Mouse (Mus musculus) heart, embryonic 15.5 days (tissue): ENCODE data around the gene Trim44. TPM values are rescaled to one million over a fixed set of nuclear protein-coding genes. Genes with fewer than 3 reads are reported as not detected.

ENCODE experiments used
- ATAC-seq: fragments of 200-750 bp; cut with Nextera tagmentation; replicated peaks from 2 replicates; pipeline ENCODE4 v1.8.0; 2017; ENCODE audit warnings: low read depth, moderate TSS enrichment; ENCODE audit not compliant: insufficient number of reproducible peaks, insufficient read depth, low FRiP score
- H3K27ac ChIP-seq: fragments of 300-500 bp; sonication (generic); 2 replicates; pipeline ENCODE4 v1.5.1; 2015; ENCODE audit warnings: mild to moderate bottlenecking, inconsistent platforms
- H3K27me3 ChIP-seq: fragments of 300-500 bp; sonication (generic); 2 replicates; pipeline ENCODE4 v1.6.1; 2015; ENCODE audit warnings: inconsistent platforms
- H3K36me3 ChIP-seq: fragments of 300-500 bp; sonication (generic); 2 replicates; pipeline ENCODE4 v1.6.1; 2015; ENCODE audit warnings: mild to moderate bottlenecking, inconsistent platforms
- H3K4me1 ChIP-seq: fragments of 300-500 bp; sonication (generic); replicated peaks from 2 replicates; pipeline ENCODE4 v1.6.1; 2015; ENCODE audit warnings: inconsistent platforms
- H3K4me2 ChIP-seq: fragments of 300-500 bp; sonication (generic); 2 replicates; pipeline ENCODE4 v1.6.1; 2015; ENCODE audit warnings: inconsistent platforms, mild to moderate bottlenecking, moderate library complexity
- H3K4me3 ChIP-seq: fragments of 300-500 bp; sonication (generic); 2 replicates; pipeline ENCODE4 v1.5.1; 2015; ENCODE audit warnings: mild to moderate bottlenecking, inconsistent platforms
- H3K9ac ChIP-seq: fragments of 300-500 bp; sonication (generic); 2 replicates; pipeline ENCODE4 v1.6.1; 2015; ENCODE audit warnings: mild to moderate bottlenecking, inconsistent platforms
- H3K9me3 ChIP-seq: fragments of 300-500 bp; sonication (generic); replicated peaks from 2 replicates; pipeline ENCODE4 v1.6.1; 2016; ENCODE audit warnings: inconsistent platforms
- WGBS: fragments of 180-500 bp; shearing (Covaris S2); methylation state at CpG from one replicate; pipeline ENCODE4 v1.1.7; 2015; ENCODE audit warnings: mixed read lengths; 5-methylcytosine and 5-hydroxymethylcytosine counted together
- polyA plus RNA-seq: library from polyadenylated mRNA; unstranded; fragments of >200 nt; fragmentation: Nextera tagmentation; extraction: Ambion mirVana; gene quantifications from 2 replicates; pipeline ENCODE4 v1.2.1, GENCODE M21; 2015

The Trim44 gene
- polyA plus RNA-seq, 1 experiment from 2014 or later = 22.5 TPM

DNA sequence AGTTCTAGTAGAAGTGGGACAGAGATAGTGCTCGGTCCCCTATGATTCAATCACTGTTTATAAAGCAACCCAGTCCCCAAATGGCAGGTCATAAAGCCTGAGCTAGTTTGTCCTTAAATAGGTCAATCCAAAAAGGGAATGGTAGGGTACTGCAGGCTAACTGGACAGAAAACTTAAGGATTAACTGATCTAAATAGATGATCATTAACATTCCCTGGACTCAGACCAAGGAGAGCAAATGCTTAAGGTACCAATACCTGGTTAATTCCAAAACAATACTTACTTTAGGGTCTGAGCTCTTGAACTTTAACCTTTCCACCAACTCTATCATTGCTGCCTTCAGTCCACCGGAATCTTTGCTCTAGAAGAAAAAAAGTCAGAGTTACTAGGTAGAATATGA lies 27.0 kb downstream of the Trim44 start:
- Histone ChIP-seq H3K27me3 (no peaks in the 10 kb centered on the region), H3K9ac (no peak overlapping the region), H3K36me3 (peaks cover 3% of the 10 kb centered on the region; the same call in 1 of the 2 replicates), H3K27ac (no peak overlapping the region), H3K9me3 (no peaks in the 10 kb centered on the region), H3K4me1 (peaks cover 27% of the 10 kb centered on the region), H3K4me3 (no peak overlapping the region), H3K4me2 (no peak overlapping the region)
- ATAC-seq = no peak
- WGBS = 85% methylated on average over 2 of the region's 2 CpGs

GRCm38 (mm10) chr2:102378928-102379327 lies 28.7 kb downstream of the Trim44 start:
- Histone ChIP-seq H3K9me3 (no peaks in the 10 kb centered on the region), H3K4me3 (no peak overlapping the region), H3K9ac (no peak overlapping the region), H3K27me3 (no peaks in the 10 kb centered on the region), H3K4me1 (peaks cover 17% of the 10 kb centered on the region), H3K36me3 (peaks cover 3% of the 10 kb centered on the region; the same call in 1 of the 2 replicates), H3K4me2 (no peak overlapping the region), H3K27ac (peak overlapping the region; percentile 69)
- WGBS = 34% methylated on average over 1 of the region's 1 CpGs
- ATAC-seq = peak; percentile 74; the same call in 1 of the 2 replicates

DNA sequence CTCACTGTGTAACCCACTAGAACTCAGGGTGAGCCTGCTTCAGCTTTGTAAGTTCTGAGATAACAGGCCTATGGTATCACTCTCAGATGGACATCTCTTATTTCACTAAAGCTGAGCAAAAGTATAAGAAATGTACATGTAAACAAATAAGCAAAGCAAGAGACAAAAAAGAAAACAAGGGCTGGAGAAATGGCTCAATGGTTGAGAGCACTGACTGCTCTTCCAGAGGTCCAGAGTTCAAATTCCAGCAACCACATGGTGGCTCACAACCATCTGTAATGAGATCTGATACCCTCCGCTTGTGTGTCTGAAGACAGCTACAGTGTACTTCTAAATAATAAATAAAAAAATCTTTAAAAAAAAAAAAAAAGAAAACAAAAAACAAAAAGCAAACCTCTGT lies 29.2 kb downstream of the Trim44 start:
- Histone ChIP-seq H3K4me3 (no peak overlapping the region), H3K9me3 (no peaks in the 10 kb centered on the region), H3K36me3 (peaks cover 3% of the 10 kb centered on the region; the same call in 1 of the 2 replicates), H3K27ac (no peak overlapping the region), H3K9ac (no peak overlapping the region), H3K4me2 (no peak overlapping the region), H3K27me3 (no peaks in the 10 kb centered on the region), H3K4me1 (peaks cover 17% of the 10 kb centered on the region)
- WGBS = 92% methylated on average over 1 of the region's 1 CpGs
- no peak for ATAC-seq

DNA sequence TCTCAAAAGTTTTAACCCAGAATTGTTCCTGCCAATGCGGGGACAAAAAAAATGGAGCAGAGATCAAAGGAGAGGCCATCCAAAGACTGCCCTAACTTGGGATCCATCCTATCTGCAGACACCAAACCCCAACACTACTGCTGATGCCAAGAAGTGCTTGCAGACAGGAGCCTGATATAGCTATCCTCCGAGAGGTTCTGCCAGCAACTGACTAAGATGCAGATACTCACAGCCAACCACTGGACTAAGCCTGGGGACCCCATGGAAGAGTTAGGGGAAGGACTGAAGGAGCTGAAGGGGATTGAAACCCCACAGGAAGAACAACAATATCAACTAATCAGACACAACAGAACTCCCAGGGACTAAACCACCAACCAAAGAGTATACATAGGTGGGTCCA lies 30.3 kb downstream of the Trim44 start:
- ATAC-seq = no peak
- Histone ChIP-seq H3K27ac (no peak overlapping the region), H3K4me2 (no peak overlapping the region), H3K36me3 (peaks cover 3% of the 10 kb centered on the region; the same call in 1 of the 2 replicates), H3K4me3 (no peak overlapping the region), H3K27me3 (no peaks in the 10 kb centered on the region), H3K9ac (no peak overlapping the region), H3K4me1 (peaks cover 17% of the 10 kb centered on the region), H3K9me3 (no peaks in the 10 kb centered on the region)
- WGBS = 78% methylated on average over 2 of the region's 2 CpGs

GRCm38 (mm10) chr2:102373406-102374105 lies 34.1 kb downstream of the Trim44 start:
- no peaks in the 10 kb centered on the region for H3K27me3 ChIP-seq
- no peak overlapping the region for H3K9ac ChIP-seq
- ATAC-seq = no peak
- H3K9me3 ChIP-seq = no peaks in the 10 kb centered on the region
- H3K27ac ChIP-seq = no peak overlapping the region
- 0 out of 2 replicates have a peak, but pooled peaks cover 3% of the 10 kb centered on the region for H3K36me3 ChIP-seq
- no peak overlapping the region for H3K4me3 ChIP-seq
- no peak overlapping the region for H3K4me2 ChIP-seq
- 31% methylated on average over 3 of the region's 3 CpGs for WGBS
- peaks cover 9% of the 10 kb centered on the region; the same call in 1 of the 2 replicates for H3K4me1 ChIP-seq

DNA sequence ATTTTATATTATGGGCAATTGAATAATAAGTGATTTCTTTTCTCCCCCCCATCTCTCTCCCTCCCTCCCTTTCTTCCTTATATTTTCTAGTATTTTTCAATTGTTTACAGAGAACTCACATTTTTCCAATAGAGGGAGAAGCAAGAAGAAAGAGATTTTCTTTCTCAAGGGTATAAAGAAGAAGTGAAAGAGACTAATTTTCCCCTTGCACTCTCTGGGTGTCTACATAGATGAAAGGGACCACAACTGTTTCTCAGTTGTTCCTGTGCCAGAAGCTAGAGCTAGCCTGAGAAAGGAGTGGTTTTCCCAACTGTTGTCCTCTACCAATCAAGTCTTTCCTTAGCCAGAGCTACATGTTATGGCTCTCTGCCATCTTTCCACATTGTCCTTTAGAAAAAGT lies 34.9 kb downstream of the Trim44 start:
- no peaks in the 10 kb centered on the region for H3K27me3 ChIP-seq
- H3K4me2 ChIP-seq = no peak overlapping the region
- H3K36me3 ChIP-seq = 0 out of 2 replicates have a peak, but pooled peaks cover 3% of the 10 kb centered on the region
- H3K27ac ChIP-seq = no peak overlapping the region
- no peak for ATAC-seq
- no peak overlapping the region for H3K4me3 ChIP-seq
- peaks cover 12% of the 10 kb centered on the region; the same call in 1 of the 2 replicates for H3K4me1 ChIP-seq
- H3K9ac ChIP-seq = no peak overlapping the region
- no peaks in the 10 kb centered on the region for H3K9me3 ChIP-seq

GRCm38 (mm10) chr2:102371332-102371731 lies 36.3 kb downstream of the Trim44 start:
- no peak for ATAC-seq
- H3K9me3 ChIP-seq = no peaks in the 10 kb centered on the region
- no peaks in the 10 kb centered on the region for H3K27me3 ChIP-seq
- no peaks in the 10 kb centered on the region for H3K36me3 ChIP-seq
- H3K9ac ChIP-seq = no peak overlapping the region
- H3K4me3 ChIP-seq = no peak overlapping the region
- H3K4me1 ChIP-seq = peaks cover 14% of the 10 kb centered on the region
- H3K27ac ChIP-seq = no peak overlapping the region
- H3K4me2 ChIP-seq = no peak overlapping the region

DNA sequence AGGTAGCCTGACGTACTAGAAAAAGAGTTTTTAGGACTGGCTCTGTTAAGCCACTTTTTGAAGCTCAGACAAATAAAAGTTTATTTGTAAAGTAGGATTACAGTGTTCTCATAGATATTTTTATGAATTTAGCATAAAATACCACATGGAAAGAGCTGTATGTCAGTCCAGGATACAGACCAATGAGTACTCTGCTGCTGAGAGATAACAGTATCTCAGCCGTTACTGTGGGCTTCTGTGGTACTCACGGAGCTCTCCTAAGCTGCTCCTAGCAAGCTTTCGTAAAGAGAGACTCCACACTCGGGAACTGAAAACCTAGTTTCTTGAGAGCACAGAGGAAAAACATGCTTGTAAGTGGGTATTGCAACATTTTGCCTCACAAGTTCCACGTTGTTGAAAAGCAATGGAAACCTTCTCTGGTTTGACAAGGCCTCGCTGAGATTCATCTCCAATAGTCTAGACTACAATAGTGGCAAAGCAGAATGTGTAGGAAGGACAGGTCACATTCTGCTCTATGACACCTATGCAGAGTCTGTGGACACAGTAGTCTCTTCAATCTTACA lies 41.6 kb downstream of the Trim44 start:
- peaks cover 27% of the 10 kb centered on the region for H3K4me1 ChIP-seq
- no peaks in the 10 kb centered on the region for H3K9me3 ChIP-seq
- no peak overlapping the region for H3K27ac ChIP-seq
- no peak overlapping the region for H3K4me2 ChIP-seq
- H3K36me3 ChIP-seq = no peaks in the 10 kb centered on the region
- ATAC-seq = no peak
- H3K9ac ChIP-seq = no peak overlapping the region
- WGBS = 56% methylated on average over 7 of the region's 7 CpGs
- H3K4me3 ChIP-seq = no peak overlapping the region
- no peaks in the 10 kb centered on the region for H3K27me3 ChIP-seq

- Histone ChIP-seq H3K9me3 (no peaks in the 10 kb centered on the region), H3K4me2 (no peak overlapping the region), H3K4me3 (no peak overlapping the region), H3K27ac (no peak overlapping the region), H3K36me3 (no peaks in the 10 kb centered on the region), H3K27me3 (no peaks in the 10 kb centered on the region), H3K9ac (no peak overlapping the region), H3K4me1 (peaks cover 27% of the 10 kb centered on the region)
- no peak for ATAC-seq
- WGBS = 59% methylated on average over 4 of the region's 4 CpGs
These were observed 42.9 kb downstream of the Trim44 start for GRCm38 (mm10) chr2:102364565-102365200.

GRCm38 (mm10) chr2:102362896-102363530 lies 44.6 kb downstream of the Trim44 start:
- Histone ChIP-seq H3K27me3 (no peaks in the 10 kb centered on the region), H3K4me2 (no peak overlapping the region), H3K9me3 (no peaks in the 10 kb centered on the region), H3K4me1 (peaks cover 25% of the 10 kb centered on the region; the same call in 1 of the 2 replicates), H3K4me3 (no peak overlapping the region), H3K9ac (no peak overlapping the region), H3K36me3 (no peaks in the 10 kb centered on the region), H3K27ac (no peak overlapping the region)
- 85% methylated on average over 1 of the region's 1 CpGs for WGBS
- no peak for ATAC-seq

GRCm38 (mm10) chr2:102362266-102362665 lies 45.4 kb downstream of the Trim44 start:
- H3K9ac ChIP-seq = no peak overlapping the region
- H3K27me3 ChIP-seq = no peaks in the 10 kb centered on the region
- 77% methylated on average over 2 of the region's 2 CpGs for WGBS
- no peaks in the 10 kb centered on the region for H3K9me3 ChIP-seq
- no peak overlapping the region for H3K4me2 ChIP-seq
- H3K4me1 ChIP-seq = peaks cover 26% of the 10 kb centered on the region; the same call in 1 of the 2 replicates
- H3K4me3 ChIP-seq = no peak overlapping the region
- no peak for ATAC-seq
- no peak overlapping the region for H3K27ac ChIP-seq
- peaks cover 1% of the 10 kb centered on the region; the same call in 1 of the 2 replicates for H3K36me3 ChIP-seq
